Mouse (Mus musculus): ENCODE measurements at regions not wholly inside any gene's neighbourhood (a gene's known extent, or its start where the extent isn't known, plus 50 kb on each side); places are given as distances from the start of the nearest gene placed in this dataset.

DNA sequence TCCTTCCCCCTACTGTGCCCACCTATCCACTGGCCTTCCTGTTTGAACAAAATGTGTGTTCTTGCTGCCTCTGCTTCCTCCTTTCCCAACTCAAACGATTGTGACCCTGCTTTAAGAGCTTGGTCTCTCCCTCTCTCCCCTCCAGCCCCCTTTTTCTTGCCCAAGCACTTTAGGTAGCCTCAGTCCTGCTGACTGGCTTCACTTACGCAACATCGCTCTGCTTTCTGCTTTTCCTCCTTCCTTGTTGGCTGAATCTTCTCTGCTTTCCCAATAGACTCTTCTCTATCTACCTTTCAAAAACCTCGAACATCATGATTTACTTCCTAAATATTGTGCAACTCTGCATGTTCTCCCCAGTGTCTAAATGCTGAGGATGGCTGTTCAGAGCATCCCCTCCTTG is 2538.4 kb upstream of the Gm7489 start:
- TF ChIP-seq POLR2A (IDR thresholded peaks at IDR 0.05; ENCODE audit: borderline replicate concordance, extremely low read depth, low read depth, low read length) (no peak), CTCF (IDR thresholded peaks at IDR 0.05; ENCODE audit: insufficient read depth, low read length) (no peak)

Data from lung, adult 2 months (tissue).